Mouse (Mus musculus) MEL (cell line): Measurements from ENCODE around the gene Gm11011. TPM values are rescaled to one million over a fixed set of nuclear protein-coding genes. Genes with fewer than 3 reads are reported as not detected.

Source experiments
- DNase-seq: peaks from one replicate; pipeline ENCODE4 v3.0.0; 2011; ENCODE audit warnings: low read depth, low spot score
- H3K27ac ChIP-seq: 2 replicates; pipeline ENCODE4 v1.5.1; 2012; ENCODE audit warnings: low read depth, mild to moderate bottlenecking, control low read depth, low read length, moderate library complexity; ENCODE audit not compliant: control insufficient read depth
- H3K27me3 ChIP-seq, 2 experiments: fragments of 150-350 bp in 1 of 2; sonication (generic) in 1 of 2; 2 replicates each; pipeline ENCODE4 v1.6.1; 2012; ENCODE audit warnings: low read length in 2 of 2, mild to moderate bottlenecking in 2 of 2, improper control_type of control experiment in 1 of 2, moderate library complexity in 1 of 2; ENCODE audit not compliant: insufficient read depth in 2 of 2, control insufficient read depth in 1 of 2
- H3K36me3 ChIP-seq, 2 experiments: 2 replicates each; pipeline ENCODE4 v1.6.1; 2012 to 2014; ENCODE audit warnings: low read length in 2 of 2, improper control_type of control experiment in 1 of 2, inconsistent platforms in 1 of 2, mild to moderate bottlenecking in 1 of 2; ENCODE audit not compliant: insufficient read depth in 2 of 2, control insufficient read depth in 1 of 2
- H3K4me1 ChIP-seq, 2 experiments: fragments of 150-350 bp in 1 of 2; sonication (generic) in 1 of 2; 2 replicates each; pipeline ENCODE4 v1.6.1; 2012; ENCODE audit warnings: low read length in 2 of 2, improper control_type of control experiment in 1 of 2, mild to moderate bottlenecking in 1 of 2; ENCODE audit not compliant: insufficient read depth in 2 of 2, control insufficient read depth in 1 of 2
- H3K4me3 ChIP-seq, 2 experiments: fragments of 150-350 bp in 1 of 2; sonication (generic) in 1 of 2; 2 replicates each; pipeline ENCODE4 v1.5.1; 2012; ENCODE audit warnings: low read depth in 2 of 2, low read length in 2 of 2, mild to moderate bottlenecking in 2 of 2, moderate library complexity in 2 of 2, control low read depth in 1 of 2, improper control_type of control experiment in 1 of 2; ENCODE audit not compliant: control insufficient read depth in 1 of 2, insufficient read depth in 1 of 2
- H3K79me2 ChIP-seq: 2 replicates; pipeline ENCODE4 v1.6.1; 2012; ENCODE audit warnings: mild to moderate bottlenecking, low read length, moderate library complexity; ENCODE audit not compliant: control insufficient read depth, poor library complexity, insufficient read depth
- H3K9ac ChIP-seq: 2 replicates; pipeline ENCODE4 v1.6.1; 2012; ENCODE audit warnings: low read depth, mild to moderate bottlenecking, control low read depth, low read length, moderate library complexity; ENCODE audit not compliant: control insufficient read depth, poor library complexity, severe bottlenecking
- H3K9me3 ChIP-seq: fragments of 150-350 bp; sonication (generic); replicated peaks from 2 replicates; pipeline ENCODE4 v1.6.1; 2012; ENCODE audit warnings: mild to moderate bottlenecking, low read length, improper control_type of control experiment, moderate library complexity; ENCODE audit not compliant: insufficient read depth
- CHD1 ChIP-seq: IDR thresholded peaks from 2 replicates; pipeline ENCODE4 v1.6.1; 2012; ENCODE audit warnings: low read depth, mild to moderate bottlenecking, inconsistent platforms, low read length, improper control_type of control experiment
- CHD2 ChIP-seq: IDR thresholded peaks from 2 replicates; pipeline ENCODE4 v1.6.1; 2011; ENCODE audit warnings: low read length, improper control_type of control experiment
- EP300 ChIP-seq, 2 experiments: IDR thresholded peaks; 2 replicates each; pipeline ENCODE4 v1.6.1; 2011; ENCODE audit warnings: improper control_type of control experiment in 2 of 2, low read length in 2 of 2, low read depth in 1 of 2, mild to moderate bottlenecking in 1 of 2
- GABPA ChIP-seq: IDR thresholded peaks from 2 replicates; pipeline ENCODE4 v1.6.1; 2012; ENCODE audit warnings: low read depth, mild to moderate bottlenecking, inconsistent platforms, low read length, improper control_type of control experiment, moderate library complexity
- GATA1 ChIP-seq: IDR thresholded peaks from 2 replicates; pipeline ENCODE4 v1.6.1; 2011; ENCODE audit warnings: low read depth, low read length, improper control_type of control experiment
- HCFC1 ChIP-seq: IDR thresholded peaks from 2 replicates; pipeline ENCODE4 v1.6.1; 2012; ENCODE audit warnings: low read depth, mild to moderate bottlenecking, inconsistent platforms, low read length, improper control_type of control experiment, moderate library complexity
- MAFK ChIP-seq: IDR thresholded peaks from 2 replicates; pipeline ENCODE4 v1.6.1; 2011; ENCODE audit warnings: low read depth, mild to moderate bottlenecking, low read length, improper control_type of control experiment, borderline replicate concordance
- MAX ChIP-seq: IDR thresholded peaks from 2 replicates; pipeline ENCODE4 v1.6.1; 2011; ENCODE audit warnings: low read length, improper control_type of control experiment
- POLR2AphosphoS2 ChIP-seq: IDR thresholded peaks from 2 replicates; pipeline ENCODE4 v1.6.1; 2011; ENCODE audit warnings: low read length, improper control_type of control experiment
- RAD21 ChIP-seq: IDR thresholded peaks from 2 replicates; pipeline ENCODE4 v1.6.1; 2011; ENCODE audit warnings: mild to moderate bottlenecking, low read depth, low read length, improper control_type of control experiment
- RCOR1 ChIP-seq: IDR thresholded peaks from 2 replicates; pipeline ENCODE4 v1.6.1; 2012; ENCODE audit warnings: low read depth, mild to moderate bottlenecking, inconsistent platforms, low read length, improper control_type of control experiment
- SIN3A ChIP-seq: IDR thresholded peaks from 2 replicates; pipeline ENCODE4 v1.6.1; 2012; ENCODE audit warnings: low read length, improper control_type of control experiment, inconsistent platforms
- TAL1 ChIP-seq: IDR thresholded peaks from 2 replicates; pipeline ENCODE4 v1.6.1; 2012; ENCODE audit warnings: mild to moderate bottlenecking, inconsistent platforms, low read length, moderate library complexity, mixed read lengths
- TBP ChIP-seq: IDR thresholded peaks from 2 replicates; pipeline ENCODE4 v1.8.0; 2011; ENCODE audit warnings: low read depth, low read length, improper control_type of control experiment
- UBTF ChIP-seq: IDR thresholded peaks from 2 replicates; pipeline ENCODE4 v1.6.1; 2012; ENCODE audit warnings: low read depth, mild to moderate bottlenecking, inconsistent platforms, low read length, improper control_type of control experiment, moderate library complexity, borderline replicate concordance; ENCODE audit not compliant: insufficient read depth
- USF2 ChIP-seq, 2 experiments: IDR thresholded peaks; 2 replicates each; pipeline ENCODE4 v1.6.1; 2011 to 2012; ENCODE audit warnings: improper control_type of control experiment in 2 of 2, low read length in 2 of 2, borderline replicate concordance in 1 of 2, inconsistent platforms in 1 of 2, low read depth in 1 of 2, mild to moderate bottlenecking in 1 of 2; ENCODE audit not compliant: insufficient read depth in 1 of 2
- ZC3H11A ChIP-seq: IDR thresholded peaks from 2 replicates; pipeline ENCODE4 v1.6.1; 2012; ENCODE audit warnings: low read depth, mild to moderate bottlenecking, inconsistent platforms, low read length, improper control_type of control experiment
- ZMIZ1 ChIP-seq: IDR thresholded peaks from 2 replicates; pipeline ENCODE4 v1.6.1; 2012; ENCODE audit warnings: low read depth, mild to moderate bottlenecking, inconsistent platforms, low read length, improper control_type of control experiment, moderate library complexity
- polyA plus RNA-seq, 2 experiments: library from polyadenylated mRNA; stranded (reverse) in 1 of 2; unstranded in 1 of 2; fragments of >175 nt in 1 of 2; fragments of >200 nt in 1 of 2; gene quantifications; 2 replicates each; pipeline versions ENCODE4 v1.2.1 to v1.2.4; 2012; ENCODE audit warnings: low replicate concordance in 2 of 2, low read depth in 1 of 2; ENCODE audit not compliant: insufficient read length in 2 of 2, insufficient read depth in 1 of 2, missing spikeins in 1 of 2
- total RNA-seq: library from RNA; depleted of rRNA; stranded (reverse); fragments of 300-350 nt; gene quantifications from 2 replicates; pipeline ENCODE4 v1.2.3, GENCODE M21; 2012; rRNA removed

Gene Gm11011
- total and polyA plus RNA-seq, 3 experiments: not detected

DNA sequence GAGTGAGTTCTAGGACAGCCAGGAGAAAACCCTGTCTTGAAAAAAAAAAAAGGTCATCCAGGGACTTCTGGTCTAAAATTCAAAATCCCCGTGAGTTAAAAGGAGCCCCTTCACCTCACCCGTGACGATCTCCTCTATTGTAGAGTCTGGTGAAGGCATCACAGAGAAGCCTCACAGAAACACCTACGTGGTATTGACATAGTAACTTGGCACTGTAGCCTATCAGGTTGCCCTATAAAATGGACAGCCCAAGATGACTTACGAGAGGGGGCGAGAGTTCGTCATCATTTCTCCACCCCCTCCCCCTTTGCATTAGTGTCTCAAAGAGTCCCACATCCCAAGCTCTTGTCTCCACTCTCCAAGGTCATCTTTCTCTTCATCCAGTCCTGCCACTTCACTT is 41.9 kb downstream of the Gm11011 start:
- Histone ChIP-seq H3K27ac (no peak overlapping the region), H3K4me1 (no peaks in the 10 kb centered on the region), H3K4me3 (no peak overlapping the region), H3K27me3 (no peaks in the 10 kb centered on the region), H3K36me3 (no peaks in the 10 kb centered on the region), H3K9ac (no peak overlapping the region), H3K79me2 (no peaks in the 10 kb centered on the region), H3K9me3 (no peaks in the 10 kb centered on the region)
- TF ChIP-seq RCOR1 (no peak), SIN3A (no peak), GABPA (no peak), ZMIZ1 (no peak), MAX (no peak), CHD2 (no peak)
- no peak for DNase-seq

DNA sequence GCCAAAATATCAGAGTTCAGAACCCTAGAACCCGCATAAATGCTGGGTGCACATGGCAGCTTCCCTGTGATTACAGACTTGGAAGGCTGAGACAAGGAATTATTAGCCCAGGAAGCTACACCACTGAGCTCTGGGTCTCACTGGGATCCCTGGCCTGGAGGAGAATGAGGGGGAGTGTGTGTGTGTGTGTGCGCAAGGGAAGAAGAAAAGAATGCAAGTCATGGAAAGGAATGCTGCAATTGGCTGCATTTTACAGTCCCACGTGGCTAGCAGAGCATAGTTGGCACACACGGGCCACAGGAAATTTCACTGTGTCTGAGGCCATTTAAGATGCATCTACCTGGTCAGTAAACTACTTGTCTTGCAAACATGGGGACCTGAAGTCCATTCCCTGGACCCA is 48.6 kb downstream of the Gm11011 start:
- Histone ChIP-seq H3K36me3 (no peaks in the 10 kb centered on the region), H3K9me3 (no peaks in the 10 kb centered on the region), H3K79me2 (no peaks in the 10 kb centered on the region), H3K27ac (no peak overlapping the region), H3K4me1 (no peaks in the 10 kb centered on the region), H3K4me3 (no peak overlapping the region), H3K9ac (no peak overlapping the region), H3K27me3 (no peaks in the 10 kb centered on the region)
- TF ChIP-seq ZMIZ1 (no peak), MAFK (no peak), USF2 (IDR thresholded peaks at IDR 0.05; ENCODE audit: borderline replicate concordance in 1 of 2, insufficient read depth in 1 of 2, low read depth in 1 of 2, low read length in 2 of 2) (no peak), TBP (no peak), ZC3H11A (no peak), RAD21 (no peak), EP300 (IDR thresholded peaks at IDR 0.05; ENCODE audit: low read depth in 1 of 2, low read length in 2 of 2) (no peak), TAL1 (no peak), RCOR1 (no peak), POLR2AphosphoS2 (no peak), HCFC1 (no peak), UBTF (no peak), CHD1 (no peak), GATA1 (no peak)
- no peak for DNase-seq

Other genes with a start within 250 kb of the Gm11011 start
- not detected in 2 replicates for gene Tshz2, start 45.3 kb upstream of the Gm11011 start, total RNA-seq
- not detected for gene Tshz2, start 45.3 kb upstream of the Gm11011 start, polyA plus RNA-seq